Mouse (Mus musculus): ENCODE measurements around the gene Ralbp1. TPM values are rescaled to one million over a fixed set of nuclear protein-coding genes. Genes with fewer than 3 reads are reported as not detected.
A peak's percentile ranks its signal among the peaks of the same experiment; 100 is the strongest.

Gene Ralbp1
- total and polyA plus RNA-seq, 2 experiments from 2014 or later: 42.0 to 50.0 TPM

DNA sequence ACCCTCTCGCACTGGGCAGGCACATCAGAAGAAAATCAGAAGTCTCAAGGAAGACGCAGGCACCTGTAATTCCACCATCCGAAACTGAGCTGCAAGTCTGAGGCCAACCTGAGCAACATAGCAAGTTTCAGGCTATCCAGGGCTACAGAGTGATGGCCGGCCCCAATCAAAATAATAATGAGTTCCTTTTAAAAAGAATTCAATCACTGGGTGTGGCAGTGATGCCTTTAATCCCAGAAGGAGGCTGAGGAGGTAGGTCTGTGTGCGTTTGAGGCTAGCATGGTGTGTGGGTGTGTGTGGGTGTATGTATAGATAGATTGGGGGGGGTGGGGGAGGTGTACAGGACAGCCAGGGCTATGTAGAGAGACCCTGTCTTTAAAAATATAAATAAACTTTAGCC, 17.6 kb downstream of the Ralbp1 start:
- Histone ChIP-seq H3K4me2 (ENCODE audit: low read depth, low read length, poor library complexity, severe bottlenecking) (no peak overlapping the region), H3K9me3 (ENCODE audit: low read length) (no peaks in the 10 kb centered on the region), H3K4me1 (ENCODE audit: insufficient read depth, low read length) (peaks cover 5% of the 10 kb centered on the region), H3K4me3 (ENCODE audit: low read depth, low read length) (no peak overlapping the region), H3K27ac (ENCODE audit: low read depth, low read length) (no peak overlapping the region), H3K27me3 (ENCODE audit: insufficient read depth, low read length) (no peaks in the 10 kb centered on the region), H3K9ac (replicated peaks; ENCODE audit: low read length, poor library complexity, severe bottlenecking) (no peak overlapping the region), H3K36me3 (ENCODE audit: insufficient read depth, low read length) (peaks cover 18% of the 10 kb centered on the region)
- no peak for ATAC-seq (ENCODE audit: low FRiP score)
- TF ChIP-seq CTCF (IDR thresholded peaks at IDR 0.05): no peak
- 94% methylated on average over 5 of the region's 5 CpGs for WGBS
- no peak for DNase-seq (ENCODE audit: low spot score)

DNA sequence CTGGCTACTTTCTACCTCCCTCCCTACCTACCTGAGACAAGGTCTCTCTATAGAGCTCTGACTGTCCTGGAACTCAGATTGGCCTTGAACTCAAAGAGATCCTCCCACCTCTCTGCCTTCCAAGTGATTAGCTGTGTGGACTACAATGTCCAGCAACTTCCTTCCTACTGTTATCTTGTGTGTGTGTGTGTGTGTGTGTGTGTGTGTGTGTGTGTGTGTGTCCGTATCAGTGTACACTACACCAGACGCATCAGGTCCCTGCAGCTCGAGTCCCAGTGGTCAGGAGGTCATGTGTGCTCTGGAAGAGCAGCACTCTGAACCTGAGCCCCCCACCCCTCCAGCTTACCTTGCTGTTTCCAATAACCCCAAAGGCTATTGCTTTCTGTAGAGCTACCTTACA, 19.4 kb downstream of the Ralbp1 start:
- Histone ChIP-seq H3K9me3 (ENCODE audit: low read length) (no peaks in the 10 kb centered on the region), H3K4me2 (ENCODE audit: low read depth, low read length, poor library complexity, severe bottlenecking) (no peak overlapping the region), H3K9ac (replicated peaks; ENCODE audit: low read length, poor library complexity, severe bottlenecking) (no peak overlapping the region), H3K27ac (ENCODE audit: low read depth, low read length) (no peak overlapping the region), H3K36me3 (ENCODE audit: insufficient read depth, low read length) (peaks cover 20% of the 10 kb centered on the region), H3K27me3 (ENCODE audit: insufficient read depth, low read length) (no peaks in the 10 kb centered on the region), H3K4me3 (ENCODE audit: low read depth, low read length) (no peak overlapping the region), H3K4me1 (ENCODE audit: insufficient read depth, low read length) (no peaks in the 10 kb centered on the region)
- no peak for ATAC-seq (ENCODE audit: low FRiP score)
- DNase-seq (ENCODE audit: low spot score): no peak
- WGBS: 74% methylated on average over 3 of the region's 3 CpGs
- TF ChIP-seq CTCF (IDR thresholded peaks at IDR 0.05): no peak

DNA sequence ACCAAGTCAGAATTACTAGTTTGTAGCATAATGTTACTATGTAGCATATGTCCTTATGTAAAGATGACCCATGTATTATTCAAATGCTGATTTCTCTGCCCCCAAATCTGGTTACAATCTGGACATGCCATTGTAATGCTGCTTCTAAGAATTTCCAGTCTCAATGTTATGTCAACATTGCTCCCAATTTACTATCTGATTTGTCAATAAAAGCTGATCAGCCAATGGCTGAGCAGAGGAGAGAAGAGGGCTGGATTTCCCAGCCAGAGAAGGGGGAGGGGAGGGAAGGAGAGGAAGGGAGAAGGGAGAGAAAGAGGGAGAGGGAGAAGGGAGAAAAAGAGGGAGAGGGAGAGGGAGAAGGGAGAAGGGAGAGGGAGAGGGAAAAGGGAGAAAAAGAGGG, 20.3 kb downstream of the Ralbp1 start:
- Histone ChIP-seq H3K4me3 (ENCODE audit: low read depth, low read length) (no peak overlapping the region), H3K36me3 (ENCODE audit: insufficient read depth, low read length) (peaks cover 20% of the 10 kb centered on the region), H3K9me3 (ENCODE audit: low read length) (no peaks in the 10 kb centered on the region), H3K4me2 (ENCODE audit: low read depth, low read length, poor library complexity, severe bottlenecking) (no peak overlapping the region), H3K4me1 (ENCODE audit: insufficient read depth, low read length) (no peaks in the 10 kb centered on the region), H3K27ac (ENCODE audit: low read depth, low read length) (no peak overlapping the region), H3K27me3 (ENCODE audit: insufficient read depth, low read length) (no peaks in the 10 kb centered on the region), H3K9ac (replicated peaks; ENCODE audit: low read length, poor library complexity, severe bottlenecking) (no peak overlapping the region)
- DNase-seq (ENCODE audit: low spot score) (no peak), ATAC-seq (ENCODE audit: low FRiP score) (no peak)
- no peak for TF ChIP-seq CTCF (IDR thresholded peaks at IDR 0.05)

DNA sequence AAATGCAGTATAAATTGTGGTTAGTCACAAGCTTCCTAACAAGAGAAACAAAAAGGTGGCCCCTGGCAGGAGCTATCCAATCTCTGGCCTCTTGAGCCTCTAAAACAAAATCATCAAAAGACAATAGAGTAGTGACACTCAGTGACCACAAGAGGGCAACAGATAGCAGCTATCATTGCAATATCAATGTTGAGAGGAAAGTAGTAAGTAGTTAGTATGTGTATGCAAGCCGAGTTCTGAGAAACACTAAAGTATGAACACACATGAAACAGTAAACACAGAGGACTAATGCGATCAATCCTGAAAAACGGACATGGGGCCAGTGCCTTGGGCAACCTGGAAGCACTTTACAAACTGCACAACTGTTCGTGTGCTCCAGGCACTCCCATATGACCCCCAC, 20.9 kb downstream of the Ralbp1 start:
- DNase-seq (ENCODE audit: low spot score): peak; percentile 78
- Histone ChIP-seq H3K9me3 (ENCODE audit: low read length) (no peaks in the 10 kb centered on the region), H3K9ac (replicated peaks; ENCODE audit: low read length, poor library complexity, severe bottlenecking) (no peak overlapping the region), H3K4me2 (ENCODE audit: low read depth, low read length, poor library complexity, severe bottlenecking) (no peak overlapping the region), H3K27ac (ENCODE audit: low read depth, low read length) (no peak overlapping the region), H3K36me3 (ENCODE audit: insufficient read depth, low read length) (peaks cover 20% of the 10 kb centered on the region), H3K27me3 (ENCODE audit: insufficient read depth, low read length) (no peaks in the 10 kb centered on the region), H3K4me1 (ENCODE audit: insufficient read depth, low read length) (no peaks in the 10 kb centered on the region), H3K4me3 (ENCODE audit: low read depth, low read length) (no peak overlapping the region)
- TF ChIP-seq CTCF (IDR thresholded peaks at IDR 0.05): peak; percentile 93
- ATAC-seq (ENCODE audit: low FRiP score): 0 out of 2 replicates have a peak, but pooled peaks have one; percentile 16
- 38% methylated on average over 4 of the region's 4 CpGs for WGBS

DNA sequence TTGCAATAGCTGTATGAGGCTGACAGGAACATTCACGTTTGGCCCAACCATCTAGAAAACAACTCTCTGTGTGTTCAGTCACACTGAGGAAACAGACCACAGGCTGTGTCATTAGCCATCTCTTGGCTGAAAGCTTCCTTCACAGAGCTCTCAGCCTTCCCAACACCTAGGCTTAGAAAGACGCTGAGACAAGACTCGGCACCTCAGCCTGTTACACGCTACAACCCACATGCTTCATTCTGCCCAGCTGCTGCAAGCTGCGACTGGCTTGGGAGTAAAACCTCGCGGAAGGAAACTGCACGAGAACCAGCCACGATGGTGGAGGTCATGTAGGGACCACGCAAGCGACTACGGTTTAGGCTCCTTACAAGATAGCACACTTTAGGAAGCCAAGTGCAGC, 21.8 kb downstream of the Ralbp1 start:
- DNase-seq (ENCODE audit: low spot score) (no peak), ATAC-seq (ENCODE audit: low FRiP score) (no peak)
- H3K4me3 ChIP-seq (ENCODE audit: low read depth, low read length): no peak overlapping the region
- peaks cover 25% of the 10 kb centered on the region for H3K36me3 ChIP-seq (ENCODE audit: insufficient read depth, low read length)
- H3K9ac ChIP-seq (replicated peaks; ENCODE audit: low read length, poor library complexity, severe bottlenecking): no peak overlapping the region
- H3K27me3 ChIP-seq (ENCODE audit: insufficient read depth, low read length): no peaks in the 10 kb centered on the region
- no peak for TF ChIP-seq CTCF (IDR thresholded peaks at IDR 0.05)
- 96% methylated on average over 12 of the region's 12 CpGs for WGBS
- H3K4me2 ChIP-seq (ENCODE audit: low read depth, low read length, poor library complexity, severe bottlenecking): no peak overlapping the region
- H3K9me3 ChIP-seq (ENCODE audit: low read length): no peaks in the 10 kb centered on the region
- no peaks in the 10 kb centered on the region for H3K4me1 ChIP-seq (ENCODE audit: insufficient read depth, low read length)
- no peak overlapping the region for H3K27ac ChIP-seq (ENCODE audit: low read depth, low read length)

DNA sequence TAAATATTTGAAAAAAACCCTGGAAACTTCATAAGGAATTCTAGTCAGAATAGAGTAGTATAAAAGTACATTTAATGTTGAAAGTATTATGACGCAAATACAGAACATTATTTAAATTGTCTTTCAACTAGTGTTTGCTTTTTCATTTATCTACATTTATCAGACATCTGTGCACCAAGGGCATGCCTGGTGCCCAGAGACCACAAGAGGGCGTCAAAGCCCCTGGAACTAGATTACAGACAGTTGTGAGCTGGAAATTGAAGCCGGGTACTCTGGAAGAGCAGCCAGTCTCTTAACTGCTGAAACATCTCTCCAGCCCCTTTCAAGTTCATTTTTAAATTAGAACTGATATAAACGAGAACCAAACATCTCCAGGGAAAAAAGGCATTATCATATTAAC, 23.0 kb downstream of the Ralbp1 start:
- H3K27ac ChIP-seq (ENCODE audit: low read depth, low read length): no peak overlapping the region
- no peak for ATAC-seq (ENCODE audit: low FRiP score)

More for the DNA sequence above, 23.0 kb downstream of the Ralbp1 start:
- no peaks in the 10 kb centered on the region for H3K27me3 ChIP-seq (ENCODE audit: insufficient read depth, low read length)
- 53% methylated on average over 4 of the region's 4 CpGs for WGBS
- peaks cover 36% of the 10 kb centered on the region for H3K36me3 ChIP-seq (ENCODE audit: insufficient read depth, low read length)
- H3K9me3 ChIP-seq (ENCODE audit: low read length): no peaks in the 10 kb centered on the region
- peak; percentile 67 for TF ChIP-seq CTCF (IDR thresholded peaks at IDR 0.05)
- H3K4me3 ChIP-seq (ENCODE audit: low read depth, low read length): no peak overlapping the region
- no peak overlapping the region for H3K9ac ChIP-seq (replicated peaks; ENCODE audit: low read length, poor library complexity, severe bottlenecking)
- peak; percentile 55 for DNase-seq (ENCODE audit: low spot score)
- no peaks in the 10 kb centered on the region for H3K4me1 ChIP-seq (ENCODE audit: insufficient read depth, low read length)
- no peak overlapping the region for H3K4me2 ChIP-seq (ENCODE audit: low read depth, low read length, poor library complexity, severe bottlenecking)
